Mouse (Mus musculus) neural tube, embryonic 13.5 days (tissue): Measurements from ENCODE around the gene Rpl34. TPM values are rescaled to one million over a fixed set of nuclear protein-coding genes. Genes with fewer than 3 reads are reported as not detected.

Experiments
- ATAC-seq: fragments of 200-750 bp; cut with Nextera tagmentation; 2 replicates; pipeline ENCODE4 v1.8.0; 2017; ENCODE audit warnings: low read depth, mild to moderate bottlenecking, moderate TSS enrichment, moderate library complexity
- H3K27ac ChIP-seq: fragments of 300-500 bp; sonication (generic); replicated peaks from 2 replicates; pipeline ENCODE4 v1.5.1; 2015; ENCODE audit warnings: moderate library complexity, mild to moderate bottlenecking, inconsistent platforms
- H3K27me3 ChIP-seq: fragments of 300-500 bp; sonication (generic); 2 replicates; pipeline ENCODE4 v1.6.1; 2015; ENCODE audit warnings: mild to moderate bottlenecking, inconsistent platforms
- H3K36me3 ChIP-seq: fragments of 300-500 bp; sonication (generic); 2 replicates; pipeline ENCODE4 v1.6.1; 2015; ENCODE audit warnings: mild to moderate bottlenecking, inconsistent platforms
- H3K4me1 ChIP-seq: fragments of 300-500 bp; sonication (generic); replicated peaks from 2 replicates; pipeline ENCODE4 v1.6.1; 2015; ENCODE audit warnings: inconsistent platforms
- H3K4me2 ChIP-seq: fragments of 300-500 bp; sonication (generic); 2 replicates; pipeline ENCODE4 v1.6.1; 2015; ENCODE audit warnings: inconsistent platforms, mild to moderate bottlenecking, moderate library complexity
- H3K4me3 ChIP-seq: fragments of 300-500 bp; sonication (generic); 2 replicates; pipeline ENCODE4 v1.5.1; 2015; ENCODE audit warnings: mild to moderate bottlenecking, inconsistent platforms
- H3K9ac ChIP-seq: fragments of 300-500 bp; sonication (generic); 2 replicates; pipeline ENCODE4 v1.6.1; 2015; ENCODE audit warnings: moderate library complexity, mild to moderate bottlenecking, inconsistent platforms
- H3K9me3 ChIP-seq: fragments of 300-500 bp; sonication (generic); 2 replicates; pipeline ENCODE4 v1.6.1; 2016; ENCODE audit warnings: inconsistent platforms
- WGBS: fragments of 180-500 bp; shearing (Covaris S2); methylation state at CpG from one replicate; pipeline ENCODE4 v1.1.7; 2015; 5-methylcytosine and 5-hydroxymethylcytosine counted together
- polyA plus RNA-seq: library from polyadenylated mRNA; unstranded; fragments of >200 nt; fragmentation: Nextera tagmentation; extraction: Ambion mirVana; gene quantifications from 2 replicates; pipeline ENCODE4 v1.2.1, GENCODE M21; 2015

Rpl34 gene
- polyA plus RNA-seq, 1 experiment from 2014 or later, result 623 TPM

DNA sequence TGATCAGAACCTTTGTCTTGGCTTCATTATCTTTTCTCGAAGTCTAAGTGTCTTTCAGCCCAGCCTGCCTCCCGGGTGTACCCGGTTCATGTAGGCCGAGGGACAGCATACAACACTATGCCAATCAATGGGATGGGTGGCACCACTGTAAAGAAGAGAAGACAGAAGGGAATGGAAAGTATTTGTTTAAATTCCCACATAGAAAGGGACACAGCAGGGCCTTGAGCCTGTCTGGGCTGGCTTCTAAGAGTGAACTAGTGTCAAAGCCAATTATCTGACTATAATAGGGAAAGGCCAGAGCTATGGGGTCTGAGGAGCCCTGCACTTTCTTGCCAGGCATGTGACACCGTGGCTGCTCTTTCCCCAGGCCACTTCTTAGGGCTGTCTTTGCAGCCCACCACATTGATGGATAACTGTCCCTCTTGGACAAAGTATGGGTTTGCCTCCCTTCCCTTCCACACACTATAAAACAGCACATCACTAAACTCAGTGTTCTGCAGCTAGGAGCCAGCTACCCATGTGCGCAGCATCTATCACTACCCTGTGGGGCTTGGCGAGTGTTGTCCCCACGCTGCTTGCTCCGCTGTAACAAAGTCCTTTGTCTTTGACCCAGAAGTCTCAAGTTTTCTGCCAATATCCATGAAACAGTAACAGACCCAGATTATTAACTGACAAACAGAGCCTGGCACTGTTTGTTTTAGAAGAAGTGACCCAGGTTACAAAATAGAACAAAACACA, 45.8 kb downstream of the Rpl34 start:
- no peaks in the 10 kb centered on the region for H3K4me1 ChIP-seq
- no peak for ATAC-seq
- WGBS, result 80% methylated on average over 9 of the region's 9 CpGs
- no peaks in the 10 kb centered on the region for H3K9me3 ChIP-seq
- no peak overlapping the region for H3K9ac ChIP-seq
- H3K4me3 ChIP-seq, result no peak overlapping the region
- H3K27ac ChIP-seq, result no peak overlapping the region
- H3K36me3 ChIP-seq, result no peaks in the 10 kb centered on the region
- H3K27me3 ChIP-seq, result no peaks in the 10 kb centered on the region
- H3K4me2 ChIP-seq, result no peak overlapping the region

DNA sequence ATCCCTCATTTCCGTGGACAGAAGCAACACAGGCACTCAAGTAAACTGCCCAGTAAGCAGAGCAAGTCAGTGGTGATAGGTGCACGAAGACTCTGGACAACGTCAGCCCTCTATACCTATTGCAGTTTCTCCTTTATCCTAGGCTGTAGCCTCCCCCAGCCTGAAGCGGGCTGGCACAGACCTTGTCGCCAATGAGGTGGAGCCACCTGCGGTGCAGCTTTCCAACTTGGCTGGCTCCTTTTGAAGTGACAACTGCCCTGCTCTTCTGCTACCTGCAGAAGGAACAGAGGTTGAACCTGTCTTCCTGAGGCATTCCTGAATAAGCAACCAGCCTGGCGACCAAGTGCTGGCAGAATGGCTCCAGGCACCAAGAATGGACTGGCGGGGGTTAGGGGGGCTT, 46.4 kb downstream of the Rpl34 start:
- no peak overlapping the region for H3K9ac ChIP-seq
- no peaks in the 10 kb centered on the region for H3K9me3 ChIP-seq
- H3K36me3 ChIP-seq, result no peaks in the 10 kb centered on the region
- no peak overlapping the region for H3K4me2 ChIP-seq
- H3K27ac ChIP-seq, result no peak overlapping the region
- H3K4me1 ChIP-seq, result no peaks in the 10 kb centered on the region
- ATAC-seq, result no peak
- WGBS, result 79% methylated on average over 8 of the region's 8 CpGs
- H3K4me3 ChIP-seq, result no peak overlapping the region
- no peaks in the 10 kb centered on the region for H3K27me3 ChIP-seq

DNA sequence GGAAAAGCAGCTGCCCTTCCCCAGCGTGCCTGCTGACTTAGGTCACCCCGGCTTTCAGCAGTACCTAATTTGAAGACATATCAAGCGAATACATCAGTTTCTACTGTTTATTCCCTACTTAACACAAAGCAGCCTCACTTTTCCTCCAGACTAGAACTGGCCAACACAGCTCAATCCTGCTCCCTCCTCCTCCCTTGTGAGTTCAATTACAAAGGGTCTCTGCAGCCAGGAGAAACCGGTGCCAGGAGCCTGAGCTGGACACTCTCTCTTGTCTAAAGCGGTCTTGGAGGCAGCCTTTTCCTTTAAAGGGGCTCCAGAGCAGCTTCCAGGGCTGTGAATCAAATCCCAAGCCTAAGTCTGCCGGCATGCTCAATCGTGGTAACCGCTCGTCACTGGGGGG, 48.0 kb downstream of the Rpl34 start:
- no peak overlapping the region for H3K4me2 ChIP-seq
- no peaks in the 10 kb centered on the region for H3K36me3 ChIP-seq
- no peak overlapping the region for H3K9ac ChIP-seq
- no peaks in the 10 kb centered on the region; the same call in 1 of the 2 replicates for H3K4me1 ChIP-seq
- 0 out of 2 replicates have a peak, but pooled peaks cover 3% of the 10 kb centered on the region for H3K9me3 ChIP-seq
- 88% methylated on average over 9 of the region's 9 CpGs for WGBS
- no peak for ATAC-seq
- no peak overlapping the region for H3K27ac ChIP-seq
- H3K27me3 ChIP-seq, result no peaks in the 10 kb centered on the region
- H3K4me3 ChIP-seq, result no peak overlapping the region

DNA sequence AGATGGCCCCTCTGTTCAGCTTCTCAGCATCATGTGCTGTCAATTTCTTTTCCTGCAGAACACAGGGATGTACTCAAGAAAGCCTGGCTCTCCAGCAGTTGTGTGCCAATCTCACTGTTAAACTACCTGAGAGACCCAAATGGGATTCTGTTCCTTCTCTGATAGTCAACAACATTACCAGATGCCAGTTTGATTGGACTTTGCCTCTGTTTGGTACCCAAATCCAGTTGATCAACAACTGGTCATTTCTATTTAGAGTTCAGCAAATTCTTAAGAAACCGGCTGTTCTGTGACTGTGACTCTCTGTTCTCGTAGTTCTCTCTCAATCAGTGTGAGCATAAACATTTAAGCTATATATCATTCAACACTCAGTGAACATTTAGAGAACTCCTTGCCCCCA, 49.0 kb downstream of the Rpl34 start:
- Histone ChIP-seq H3K4me2 (no peak overlapping the region), H3K27me3 (no peaks in the 10 kb centered on the region), H3K4me1 (no peaks in the 10 kb centered on the region; the same call in 1 of the 2 replicates), H3K4me3 (no peak overlapping the region), H3K36me3 (no peaks in the 10 kb centered on the region), H3K9me3 (0 out of 2 replicates have a peak, but pooled peaks cover 3% of the 10 kb centered on the region), H3K9ac (no peak overlapping the region), H3K27ac (no peak overlapping the region)
- ATAC-seq, result no peak
- 85% methylated on average over 2 of the region's 2 CpGs for WGBS

DNA sequence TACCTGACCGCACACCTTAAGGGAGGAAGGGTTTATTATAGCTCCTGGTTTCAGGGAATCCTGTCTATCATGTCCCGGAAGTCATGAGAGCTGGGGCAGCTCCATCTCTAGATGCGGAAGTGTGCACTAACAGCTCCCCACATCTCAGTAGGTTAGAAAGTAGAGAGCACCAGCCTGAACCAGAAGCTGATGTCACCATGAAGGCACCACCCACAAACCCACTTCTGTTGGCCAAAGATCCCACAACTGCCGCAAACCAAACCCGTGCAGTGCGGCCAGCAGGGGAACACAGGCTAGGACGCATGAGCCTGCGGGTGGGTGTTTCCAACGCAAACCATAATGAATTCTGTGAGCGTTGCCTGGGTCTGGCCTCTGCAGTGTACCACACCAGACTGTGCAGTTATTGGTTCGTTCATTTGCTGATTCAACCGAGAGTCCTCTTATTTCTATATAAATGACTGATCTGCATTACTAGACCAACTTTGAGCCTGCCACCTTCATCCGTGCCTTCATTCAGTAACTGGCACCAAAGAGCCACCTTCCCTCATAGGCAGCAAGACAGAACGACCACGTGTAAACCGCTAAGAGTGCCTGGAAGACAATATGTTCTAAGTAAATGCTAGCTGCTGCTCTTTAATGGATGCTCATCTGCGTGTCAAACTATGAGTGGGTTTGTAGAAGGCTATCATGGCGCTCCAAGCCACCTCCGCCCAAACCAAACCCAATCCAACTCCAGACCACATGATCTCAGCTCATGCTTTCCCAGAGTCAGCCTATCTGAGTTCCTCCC, 52.3 kb downstream of the Rpl34 start:
- no peak overlapping the region for H3K4me3 ChIP-seq
- H3K4me1 ChIP-seq, result peaks cover 5% of the 10 kb centered on the region
- no peaks in the 10 kb centered on the region for H3K27me3 ChIP-seq
- no peaks in the 10 kb centered on the region for H3K36me3 ChIP-seq
- WGBS, result 94% methylated on average over 19 of the region's 19 CpGs
- H3K9me3 ChIP-seq, result 0 out of 2 replicates have a peak, but pooled peaks cover 3% of the 10 kb centered on the region
- H3K9ac ChIP-seq, result no peak overlapping the region
- no peak overlapping the region for H3K4me2 ChIP-seq
- ATAC-seq, result no peak
- 0 out of 2 replicates have a peak overlapping the region, but pooled peaks have one; percentile 5 for H3K27ac ChIP-seq

Other genes starting within 250 kb of the Rpl34 start
- not detected in 2 replicates for gene Etnppl, start 113.0 kb downstream of the Rpl34 start, polyA plus RNA-seq
- 275 and 283 TPM in 2 replicates for gene Ostc, start 21.0 kb downstream of the Rpl34 start, polyA plus RNA-seq